Mouse (Mus musculus) lung, adult 2 months (tissue): ENCODE results near the gene Arhgap8.

ENCODE experiments used
- CTCF ChIP-seq: fragments of 200-500 bp; IDR thresholded peaks from 2 replicates; pipeline ENCODE4 v1.5.1; 2011; ENCODE audit warnings: mild to moderate bottlenecking, low read length, control low read depth; ENCODE audit not compliant: insufficient read depth
- POLR2A ChIP-seq: fragments of 200-500 bp; IDR thresholded peaks from 2 replicates; pipeline ENCODE4 v1.6.1; 2011; ENCODE audit warnings: low read depth, mild to moderate bottlenecking, control low read depth, low read length, borderline replicate concordance; ENCODE audit errors: extremely low read depth

GRCm38 (mm10) chr15:84772191-84773111 is 52.6 kb downstream of the Arhgap8 start:
- no peak for TF ChIP-seq POLR2A
- TF ChIP-seq CTCF, result peak; percentile 28
